Mouse (Mus musculus) lung, adult 2 months (tissue): ENCODE data around the gene Rbx1.
"Not testable (repeated sequence)": the region's sequence is repeated elsewhere in the genome, so short reads cannot be mapped to it uniquely, and the experiment has no call there.

ENCODE experiments used
- CTCF ChIP-seq: fragments of 200-500 bp; IDR thresholded peaks from 2 replicates; pipeline ENCODE4 v1.5.1; 2011; ENCODE audit warnings: mild to moderate bottlenecking, low read length, control low read depth; ENCODE audit not compliant: insufficient read depth
- POLR2A ChIP-seq: fragments of 200-500 bp; IDR thresholded peaks from 2 replicates; pipeline ENCODE4 v1.6.1; 2011; ENCODE audit warnings: low read depth, mild to moderate bottlenecking, control low read depth, low read length, borderline replicate concordance; ENCODE audit errors: extremely low read depth

DNA sequence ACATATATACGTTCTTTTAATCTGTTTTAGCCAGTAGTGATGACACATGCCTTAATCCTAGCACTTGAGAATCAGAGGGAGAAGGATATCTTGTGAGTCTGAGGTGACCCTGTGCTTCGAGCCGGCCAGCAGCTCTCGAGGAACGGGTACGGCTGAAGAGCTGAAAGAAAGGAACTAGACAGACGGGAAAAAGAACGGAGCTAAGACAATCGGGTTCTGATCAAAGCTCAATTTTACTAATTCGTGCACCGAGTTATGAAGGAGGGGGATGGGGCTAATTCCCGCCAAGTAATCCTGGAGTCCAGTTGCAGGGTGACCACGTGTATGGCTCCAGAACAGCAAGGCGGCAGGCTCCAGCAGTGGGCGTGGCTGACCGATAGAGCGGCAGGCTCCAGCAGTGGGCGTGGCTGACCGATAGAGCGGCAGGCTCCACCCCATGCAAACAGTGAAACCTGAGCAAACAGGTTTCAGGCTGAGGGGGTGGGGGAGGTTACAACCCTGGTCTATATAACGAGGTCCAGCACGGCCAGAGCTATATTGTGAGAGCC is 49.3 kb upstream of the Rbx1 start:
- not testable (repeated sequence) for TF ChIP-seq CTCF, POLR2A
